Mouse (Mus musculus) megakaryocyte-erythroid progenitor cell, adult 5-6 weeks (primary cell): ENCODE data around the gene Slc25a20. TPM values are rescaled to one million over a fixed set of nuclear protein-coding genes. Genes with fewer than 3 reads are reported as not detected.

Experiments used
- ATAC-seq: replicated peaks from 2 replicates; pipeline ENCODE4 v1.8.0; 2016; ENCODE audit warnings: mild to moderate bottlenecking, inconsistent platforms; ENCODE audit not compliant: severe bottlenecking, poor library complexity, low FRiP score, low TSS enrichment
- total RNA-seq, 2 experiments: library from RNA; stranded (forward) in 1 of 2; stranded (reverse) in 1 of 2; fragments of 200-1000, 215-1000 nt in 1 of 2; fragments of >200 nt in 1 of 2; fragmentation: Nextera tagmentation in 1 of 2; gene quantifications; 2 replicates each; pipeline ENCODE4 v1.2.3; 2014 to 2017

Gene Slc25a20
- total RNA-seq, 2 experiments from 2014 or later = 16.4 to 23.4 TPM

- ATAC-seq = no peak
Measured at GRCm38 (mm10) chr9:108726116-108726515, 64.2 kb downstream of the Slc25a20 start.

GRCm38 (mm10) chr9:108729050-108729449 is 67.2 kb downstream of the Slc25a20 start:
- ATAC-seq = no peak

- no peak for ATAC-seq
Measured at GRCm38 (mm10) chr9:108732462-108732861, 70.6 kb downstream of the Slc25a20 start.

Other genes starting within 250 kb of the Slc25a20 start
- gene Ccdc36, start 233.6 kb upstream of the Slc25a20 start, total RNA-seq (2014; fragmentation: Nextera tagmentation) = not detected in 2 replicates
- not detected in 2 replicates for gene Ccdc36, start 233.6 kb upstream of the Slc25a20 start, total RNA-seq (2017)
- gene BC048562, start 225.6 kb upstream of the Slc25a20 start, total RNA-seq (2014; fragmentation: Nextera tagmentation) = not detected in 2 replicates
- gene BC048562, start 225.6 kb upstream of the Slc25a20 start, total RNA-seq (2017) = not detected in 2 replicates
- gene Ccdc71, start 201.6 kb upstream of the Slc25a20 start, total RNA-seq (2014; fragmentation: Nextera tagmentation) = 19.6 and 42.3 TPM in 2 replicates
- 13.2 and 13.6 TPM in 2 replicates for gene Ccdc71, start 201.6 kb upstream of the Slc25a20 start, total RNA-seq (2017)
- 8.0 and 29.6 TPM in 2 replicates for gene Klhdc8b, start 200.5 kb upstream of the Slc25a20 start, total RNA-seq (2014; fragmentation: Nextera tagmentation)
- gene Klhdc8b, start 200.5 kb upstream of the Slc25a20 start, total RNA-seq (2017) = 6.2 and 21.7 TPM in 2 replicates
- not detected in 2 replicates for gene Lamb2, start 182.4 kb upstream of the Slc25a20 start, total RNA-seq (2014; fragmentation: Nextera tagmentation)
- gene Lamb2, start 182.4 kb upstream of the Slc25a20 start, total RNA-seq (2017) = 0.66 TPM in 1 of 2 replicates, not detected in the other
- gene Usp19, start 171.5 kb upstream of the Slc25a20 start, total RNA-seq (2014; fragmentation: Nextera tagmentation) = 127 and 134 TPM in 2 replicates
- gene Usp19, start 171.5 kb upstream of the Slc25a20 start, total RNA-seq (2017) = 37.8 and 51.0 TPM in 2 replicates
- 356 and 390 TPM in 2 replicates for gene Qars, start 154.4 kb upstream of the Slc25a20 start, total RNA-seq (2014; fragmentation: Nextera tagmentation)
- gene Qars, start 154.4 kb upstream of the Slc25a20 start, total RNA-seq (2017) = 235 and 321 TPM in 2 replicates
- 115 and 171 TPM in 2 replicates for gene Qrich1, start 145.3 kb upstream of the Slc25a20 start, total RNA-seq (2014; fragmentation: Nextera tagmentation)
- gene Qrich1, start 145.3 kb upstream of the Slc25a20 start, total RNA-seq (2017) = 146 and 150 TPM in 2 replicates
- gene Impdh2, start 101.8 kb upstream of the Slc25a20 start, total RNA-seq (2014; fragmentation: Nextera tagmentation) = 430 and 507 TPM in 2 replicates
- 413 and 539 TPM in 2 replicates for gene Impdh2, start 101.8 kb upstream of the Slc25a20 start, total RNA-seq (2017)
- gene Ndufaf3, start 94.7 kb upstream of the Slc25a20 start, total RNA-seq (2014; fragmentation: Nextera tagmentation) = 21.9 and 31.1 TPM in 2 replicates
- 14.1 and 28.7 TPM in 2 replicates for gene Ndufaf3, start 94.7 kb upstream of the Slc25a20 start, total RNA-seq (2017)
- gene Dalrd3, start 92.2 kb upstream of the Slc25a20 start, total RNA-seq (2014; fragmentation: Nextera tagmentation) = 119 and 182 TPM in 2 replicates
- gene Dalrd3, start 92.2 kb upstream of the Slc25a20 start, total RNA-seq (2017) = 27.5 and 61.0 TPM in 2 replicates
- 33.2 and 34.7 TPM in 2 replicates for gene Wdr6, start 83.3 kb upstream of the Slc25a20 start, total RNA-seq (2014; fragmentation: Nextera tagmentation)
- gene Wdr6, start 83.3 kb upstream of the Slc25a20 start, total RNA-seq (2017) = 25.8 and 26.8 TPM in 2 replicates
- 2.6 and 3.2 TPM in 2 replicates for gene P4htm, start 64.4 kb upstream of the Slc25a20 start, total RNA-seq (2014; fragmentation: Nextera tagmentation)
- gene P4htm, start 64.4 kb upstream of the Slc25a20 start, total RNA-seq (2017) = 1.5 TPM in 1 of 2 replicates, not detected in the other
- 38.8 and 59.3 TPM in 2 replicates for gene Arih2, start 12.7 kb upstream of the Slc25a20 start, total RNA-seq (2014; fragmentation: Nextera tagmentation)
- 61.5 and 65.1 TPM in 2 replicates for gene Arih2, start 12.7 kb upstream of the Slc25a20 start, total RNA-seq (2017)
- 15.7 and 19.3 TPM in 2 replicates for gene Prkar2a, start 27.2 kb downstream of the Slc25a20 start, total RNA-seq (2014; fragmentation: Nextera tagmentation)
- 15.8 and 26.9 TPM in 2 replicates for gene Prkar2a, start 27.2 kb downstream of the Slc25a20 start, total RNA-seq (2017)
- 29.8 and 36.7 TPM in 2 replicates for gene Ip6k2, start 121.7 kb downstream of the Slc25a20 start, total RNA-seq (2014; fragmentation: Nextera tagmentation)
- gene Ip6k2, start 121.7 kb downstream of the Slc25a20 start, total RNA-seq (2017) = 31.3 and 48.7 TPM in 2 replicates
- 8.6 and 12.2 TPM in 2 replicates for gene Nckipsd, start 146.3 kb downstream of the Slc25a20 start, total RNA-seq (2014; fragmentation: Nextera tagmentation)
- 1.0 and 2.3 TPM in 2 replicates for gene Nckipsd, start 146.3 kb downstream of the Slc25a20 start, total RNA-seq (2017)
- not detected in 2 replicates for gene Celsr3, start 164.2 kb downstream of the Slc25a20 start, total RNA-seq (2014; fragmentation: Nextera tagmentation)
- 0.05 TPM in 1 of 2 replicates, not detected in the other for gene Celsr3, start 164.2 kb downstream of the Slc25a20 start, total RNA-seq (2017)
- 5.7 and 5.8 TPM in 2 replicates for gene Slc26a6, start 191.2 kb downstream of the Slc25a20 start, total RNA-seq (2014; fragmentation: Nextera tagmentation)
- 0.30 and 1.4 TPM in 2 replicates for gene Slc26a6, start 191.2 kb downstream of the Slc25a20 start, total RNA-seq (2017)